Mouse (Mus musculus): ENCODE measurements around the gene Rnf128.

Gene Rnf128

DNA sequence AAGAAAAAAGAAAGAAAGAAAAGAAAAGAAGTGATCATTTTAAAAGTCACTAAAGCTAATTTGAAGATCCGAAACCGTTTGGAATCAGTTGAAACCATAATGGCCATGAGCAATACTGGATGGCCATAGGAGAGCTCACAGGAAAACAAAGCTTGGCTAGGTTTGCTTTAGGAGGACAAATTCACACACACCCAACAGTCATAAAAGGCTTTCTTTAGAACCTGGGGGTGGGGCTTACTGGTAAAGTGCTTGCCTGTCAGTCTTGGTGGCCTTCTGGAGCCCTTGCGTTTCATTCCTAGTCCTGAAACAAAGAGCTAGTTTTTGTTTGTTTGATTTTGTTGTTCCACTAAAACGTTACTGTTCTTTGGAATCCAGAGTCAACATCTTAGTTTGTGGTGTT lies 71.6 kb downstream of the Rnf128 start:
- DNase-seq, result no peak

- DNase-seq, result no peak
Measured at GRCm38 (mm10) chrX:139639744-139640143, 76.6 kb downstream of the Rnf128 start.

DNA sequence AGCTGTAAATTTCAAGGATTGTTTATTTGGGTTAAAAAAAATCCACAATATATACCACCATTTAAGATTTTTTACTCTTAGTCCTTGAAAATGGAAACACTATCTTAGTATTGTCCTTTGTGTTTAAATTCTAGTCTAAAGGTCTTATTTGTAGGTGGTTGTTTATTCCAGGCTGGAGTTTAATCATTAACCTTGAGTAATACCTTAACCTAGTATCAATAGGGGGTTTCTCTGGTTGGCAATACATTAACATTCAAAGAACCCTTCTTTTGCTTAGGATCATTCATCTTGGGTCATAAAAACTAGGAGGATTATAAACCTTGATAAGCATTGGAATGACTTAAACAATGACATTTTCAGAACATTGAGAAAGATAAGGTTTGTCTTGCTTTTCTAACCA lies 77.3 kb downstream of the Rnf128 start:
- DNase-seq, result no peak

DNA sequence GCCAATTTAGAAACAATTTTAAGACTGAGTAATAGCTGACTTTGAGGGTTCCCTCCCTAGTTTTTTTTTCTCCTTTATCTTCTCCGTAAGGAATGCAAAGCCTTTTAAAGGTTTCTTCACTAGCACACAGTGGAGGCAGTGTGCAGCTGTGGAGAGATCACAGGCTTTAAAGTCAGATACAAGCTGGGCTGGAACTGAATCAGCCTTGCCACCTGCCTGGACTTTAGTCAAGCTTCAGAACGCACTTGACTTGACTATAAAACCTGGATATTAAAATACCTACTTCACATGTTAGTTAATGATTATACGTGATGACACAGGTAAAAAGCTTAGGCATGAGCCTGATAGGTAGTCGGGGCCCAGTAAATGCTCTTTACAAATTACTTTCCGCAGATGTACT lies 89.1 kb downstream of the Rnf128 start:
- no peak for DNase-seq

DNA sequence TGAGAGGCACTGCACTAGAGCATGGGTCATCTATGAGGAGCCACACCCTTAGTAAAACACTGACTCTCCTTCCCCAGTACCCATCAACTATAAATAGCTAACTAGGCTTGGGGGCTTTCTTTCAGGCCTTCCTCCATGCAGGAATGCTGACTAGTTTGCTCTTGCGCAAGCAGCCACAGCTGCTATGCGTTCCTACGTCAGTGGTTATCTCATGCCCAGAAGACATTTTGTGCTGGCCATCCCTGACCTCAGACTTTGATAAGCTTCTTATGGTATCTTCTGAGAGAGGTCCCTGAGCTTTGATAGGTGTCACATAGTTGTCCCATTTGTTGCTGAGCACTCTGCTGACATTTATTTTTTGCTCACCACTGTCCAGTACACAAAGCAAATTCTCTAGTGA lies 90.2 kb downstream of the Rnf128 start:
- no peak for DNase-seq

GRCm38 (mm10) chrX:139654350-139655063 lies 91.4 kb downstream of the Rnf128 start:
- DNase-seq, result no peak

DNA sequence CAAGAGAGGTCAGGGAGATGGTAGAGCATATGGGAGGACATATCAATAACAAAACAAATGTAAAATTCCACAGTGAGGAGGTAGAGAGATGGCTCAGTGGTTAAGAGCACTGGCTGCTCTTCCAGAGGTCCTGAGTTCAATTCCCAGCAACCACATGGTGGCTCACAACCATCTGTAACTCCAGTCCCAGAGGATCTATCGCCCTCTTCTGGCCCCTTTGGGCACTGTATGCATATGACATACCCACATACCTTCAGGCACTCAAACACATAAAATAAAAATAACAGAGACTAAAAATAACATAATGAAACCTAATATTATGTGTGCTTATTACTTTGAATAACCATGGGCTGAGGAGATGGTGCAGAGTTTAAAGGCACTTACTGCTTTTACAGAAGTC lies 99.0 kb downstream of the Rnf128 start:
- no peak for DNase-seq

DNA sequence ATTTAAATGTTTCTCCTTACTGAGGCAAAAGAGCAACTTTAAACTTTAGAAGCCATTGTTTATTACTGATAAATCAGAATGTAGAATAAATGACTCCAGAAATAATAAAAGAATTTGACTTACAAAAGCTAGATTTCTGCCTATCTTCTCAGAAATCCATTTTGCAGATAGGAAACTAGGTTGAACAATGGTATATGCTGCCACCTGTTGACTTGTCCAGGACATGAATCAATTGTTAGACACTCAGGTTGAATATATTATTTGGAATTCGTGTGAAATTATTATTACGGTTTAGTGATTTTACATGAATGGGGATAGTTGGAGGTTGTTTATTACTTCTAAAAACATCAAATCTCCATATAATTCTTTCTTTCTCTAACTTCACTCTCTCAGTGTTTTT lies 102.7 kb downstream of the Rnf128 start:
- no peak for DNase-seq

DNA sequence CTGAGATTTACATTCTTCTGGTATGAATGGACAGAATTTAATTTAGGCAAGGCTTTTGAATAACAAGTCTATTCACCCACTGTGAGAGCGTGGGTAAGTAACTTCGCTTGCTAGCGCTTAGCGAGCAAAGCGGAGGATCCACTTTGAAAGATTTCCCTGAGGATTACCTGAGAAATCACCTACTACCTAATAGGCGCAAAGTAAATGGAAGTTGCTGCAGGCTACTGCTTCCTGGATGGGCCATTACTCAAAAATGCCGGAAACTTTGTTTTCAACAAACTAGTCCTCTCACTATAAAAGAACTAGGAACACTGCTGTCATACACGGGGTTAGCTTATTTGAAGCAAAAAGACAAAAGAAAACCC lies 121.3 kb downstream of the Rnf128 start:
- no peak for DNase-seq

GRCm38 (mm10) chrX:139684775-139685695 lies 121.9 kb downstream of the Rnf128 start, which contains the start of gene Tbc1d8b:
Tbc1d8b (plus strand) TSS chrX:139684996.
- peak; percentile 69 to 76 for DNase-seq

GRCm38 (mm10) chrX:139714381-139714780 lies 151.3 kb downstream of the Rnf128 start, which contains the start of gene Gm15013:
Gm15013 (minus strand) TSS chrX:139714481.
- no peak for DNase-seq

- no peak for DNase-seq
Measured at GRCm38 (mm10) chrX:139722350-139722749, 159.2 kb downstream of the Rnf128 start.
